Mouse (Mus musculus) thymus, adult 2 months (tissue): ENCODE data around the gene Psmd11.

Experiments
- CTCF ChIP-seq: fragments of 200-500 bp; IDR thresholded peaks from 2 replicates; pipeline ENCODE4 v1.5.1; 2012; ENCODE audit warnings: mild to moderate bottlenecking, control low read depth, low read length, moderate library complexity, borderline replicate concordance; ENCODE audit not compliant: control insufficient read depth, poor library complexity, insufficient read depth; ENCODE audit errors: extremely low read depth
- POLR2A ChIP-seq: fragments of 200-500 bp; IDR thresholded peaks from 2 replicates; pipeline ENCODE4 v1.6.1; 2012; ENCODE audit warnings: mild to moderate bottlenecking, low read length, control low read depth, moderate library complexity; ENCODE audit not compliant: control insufficient read depth, poor library complexity, insufficient read depth; ENCODE audit errors: extremely low read depth

- no peak for TF ChIP-seq CTCF
- TF ChIP-seq POLR2A: no peak
Measured at GRCm38 (mm10) chr11:80452242-80452641, 23.8 kb downstream of the Psmd11 start.
